Mouse (Mus musculus): Measurements from ENCODE around the gene Fto. TPM values are rescaled to one million over a fixed set of nuclear protein-coding genes. Genes with fewer than 3 reads are reported as not detected.

Fto gene
- polyA plus RNA-seq, 1 experiment from 2014 or later: 94.8 TPM

DNA sequence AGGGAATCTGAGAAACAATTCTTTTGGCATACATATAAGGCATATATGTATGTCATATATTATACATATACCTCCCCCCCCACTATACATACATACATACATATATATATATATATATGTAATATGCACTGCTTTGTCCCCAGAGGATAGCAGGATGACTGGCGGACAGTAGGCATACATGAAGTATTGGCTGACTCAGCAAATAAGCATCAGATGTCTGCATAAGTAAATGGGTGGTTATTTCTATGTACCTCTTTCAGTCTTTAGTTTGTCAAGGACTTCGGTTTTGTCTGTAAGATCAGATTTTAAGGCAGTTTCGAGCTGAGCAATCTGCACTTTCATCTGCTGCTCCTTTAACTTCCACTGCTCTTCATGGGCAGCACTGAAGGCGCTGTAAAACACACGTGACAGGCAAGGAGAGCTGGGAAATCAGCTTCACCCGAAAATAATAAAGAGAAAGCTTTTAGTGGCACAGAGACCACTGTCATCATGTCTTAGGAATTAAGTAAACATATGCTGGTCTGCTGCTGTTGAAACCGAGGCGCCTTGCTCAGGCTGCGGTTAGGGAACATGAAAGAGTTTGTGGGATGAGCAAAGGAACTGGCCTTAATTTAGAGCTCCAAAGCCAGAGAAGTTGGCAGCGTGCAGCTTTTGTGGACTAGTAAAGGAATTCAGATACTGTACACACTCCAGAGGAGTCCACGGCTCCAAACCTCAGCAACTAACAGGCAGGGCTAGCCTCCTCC, 32.7 kb upstream of the Fto start:
- DNase-seq (ENCODE audit: low spot score) (no peak), ATAC-seq (replicated peaks; ENCODE audit: insufficient number of reproducible peaks, low FRiP score, low TSS enrichment, low read depth) (no peak)
- Histone ChIP-seq H3K4me2 (ENCODE audit: low read depth, low read length) (no peak overlapping the region), H3K4me3 (ENCODE audit: low read depth, low read length) (no peak overlapping the region), H3K9ac (replicated peaks; ENCODE audit: low read length) (no peak overlapping the region), H3K4me1 (ENCODE audit: control insufficient read depth, insufficient read depth, low read length) (no peaks in the 10 kb centered on the region), H3K27me3 (ENCODE audit: control insufficient read depth, insufficient read depth, low read length) (no peaks in the 10 kb centered on the region), H3K9me3 (replicated peaks; ENCODE audit: control insufficient read depth, low read length) (peaks cover 3% of the 10 kb centered on the region; the same call in 1 of the 2 replicates), H3K36me3 (replicated peaks; ENCODE audit: control insufficient read depth, insufficient read depth, low read depth, low read length) (no peaks in the 10 kb centered on the region), H3K27ac (replicated peaks; ENCODE audit: low read depth, low read length) (no peak overlapping the region)
- WGBS: 78% methylated on average over 11 of the region's 11 CpGs

- H3K9me3 ChIP-seq (replicated peaks; ENCODE audit: control insufficient read depth, low read length): no peaks in the 10 kb centered on the region
- H3K4me2 ChIP-seq (ENCODE audit: low read depth, low read length): no peak overlapping the region
- no peaks in the 10 kb centered on the region for H3K27me3 ChIP-seq (ENCODE audit: control insufficient read depth, insufficient read depth, low read length)
- H3K27ac ChIP-seq (replicated peaks; ENCODE audit: low read depth, low read length): no peak overlapping the region
- H3K4me1 ChIP-seq (ENCODE audit: control insufficient read depth, insufficient read depth, low read length): no peaks in the 10 kb centered on the region
- 76% methylated on average over 8 of the region's 8 CpGs for WGBS
- H3K9ac ChIP-seq (replicated peaks; ENCODE audit: low read length): no peak overlapping the region
- H3K4me3 ChIP-seq (ENCODE audit: low read depth, low read length): no peak overlapping the region
- ATAC-seq (replicated peaks; ENCODE audit: insufficient number of reproducible peaks, low FRiP score, low TSS enrichment, low read depth) (no peak), DNase-seq (ENCODE audit: low spot score) (no peak)
- H3K36me3 ChIP-seq (replicated peaks; ENCODE audit: control insufficient read depth, insufficient read depth, low read depth, low read length): no peaks in the 10 kb centered on the region
Observed at GRCm38 (mm10) chr8:91281545-91281944, 31.8 kb upstream of the Fto start.

- ATAC-seq (replicated peaks; ENCODE audit: insufficient number of reproducible peaks, low FRiP score, low TSS enrichment, low read depth) (no peak), DNase-seq (ENCODE audit: low spot score) (no peak)
- no peaks in the 10 kb centered on the region for H3K36me3 ChIP-seq (replicated peaks; ENCODE audit: control insufficient read depth, insufficient read depth, low read depth, low read length)
- 71% methylated on average over 5 of the region's 5 CpGs for WGBS
- H3K9me3 ChIP-seq (replicated peaks; ENCODE audit: control insufficient read depth, low read length): no peaks in the 10 kb centered on the region
- H3K27ac ChIP-seq (replicated peaks; ENCODE audit: low read depth, low read length): no peak overlapping the region
- H3K9ac ChIP-seq (replicated peaks; ENCODE audit: low read length): no peak overlapping the region
- no peak overlapping the region for H3K4me3 ChIP-seq (ENCODE audit: low read depth, low read length)
- H3K4me2 ChIP-seq (ENCODE audit: low read depth, low read length): no peak overlapping the region
- H3K27me3 ChIP-seq (ENCODE audit: control insufficient read depth, insufficient read depth, low read length): no peaks in the 10 kb centered on the region
- H3K4me1 ChIP-seq (ENCODE audit: control insufficient read depth, insufficient read depth, low read length): no peaks in the 10 kb centered on the region
Observed at GRCm38 (mm10) chr8:91282655-91283054, 30.7 kb upstream of the Fto start.

GRCm38 (mm10) chr8:91283815-91284214, 29.5 kb upstream of the Fto start:
- no peaks in the 10 kb centered on the region for H3K36me3 ChIP-seq (replicated peaks; ENCODE audit: control insufficient read depth, insufficient read depth, low read depth, low read length)

DNA sequence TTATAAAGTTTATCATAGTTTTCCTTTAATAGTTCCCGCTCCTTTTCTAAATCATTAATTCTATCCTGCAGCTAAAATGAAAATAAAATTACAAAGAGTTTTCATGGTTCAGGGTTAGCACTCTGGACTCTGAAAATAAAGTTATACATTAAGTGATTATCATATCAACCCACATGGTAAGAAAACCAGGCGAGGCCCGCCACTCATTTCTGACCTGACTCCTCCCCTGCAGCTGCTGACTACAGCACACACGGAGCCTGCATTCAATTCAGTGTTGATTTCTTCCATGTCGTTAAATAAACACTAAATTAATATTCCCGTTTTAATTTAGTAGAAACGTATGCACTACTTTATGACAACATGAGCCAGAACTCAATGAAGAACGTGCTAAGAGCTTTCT, 27.1 kb upstream of the Fto start:
- no peaks in the 10 kb centered on the region for H3K4me1 ChIP-seq (ENCODE audit: control insufficient read depth, insufficient read depth, low read length)
- DNase-seq (ENCODE audit: low spot score): no peak
- ATAC-seq (replicated peaks; ENCODE audit: insufficient number of reproducible peaks, low FRiP score, low TSS enrichment, low read depth): no peak
- H3K27ac ChIP-seq (replicated peaks; ENCODE audit: low read depth, low read length): no peak overlapping the region
- no peaks in the 10 kb centered on the region for H3K27me3 ChIP-seq (ENCODE audit: control insufficient read depth, insufficient read depth, low read length)
- H3K9me3 ChIP-seq (replicated peaks; ENCODE audit: control insufficient read depth, low read length): no peaks in the 10 kb centered on the region
- 80% methylated on average over 8 of the region's 8 CpGs for WGBS
- no peaks in the 10 kb centered on the region for H3K36me3 ChIP-seq (replicated peaks; ENCODE audit: control insufficient read depth, insufficient read depth, low read depth, low read length)
- H3K4me3 ChIP-seq (ENCODE audit: low read depth, low read length): no peak overlapping the region
- no peak overlapping the region for H3K9ac ChIP-seq (replicated peaks; ENCODE audit: low read length)
- H3K4me2 ChIP-seq (ENCODE audit: low read depth, low read length): no peak overlapping the region

More at GRCm38 (mm10) chr8:91283815-91284214, 29.5 kb upstream of the Fto start:
- Histone ChIP-seq H3K27ac (replicated peaks; ENCODE audit: low read depth, low read length) (no peak overlapping the region), H3K9ac (replicated peaks; ENCODE audit: low read length) (no peak overlapping the region), H3K4me2 (ENCODE audit: low read depth, low read length) (no peak overlapping the region), H3K4me3 (ENCODE audit: low read depth, low read length) (no peak overlapping the region), H3K9me3 (replicated peaks; ENCODE audit: control insufficient read depth, low read length) (no peaks in the 10 kb centered on the region), H3K27me3 (ENCODE audit: control insufficient read depth, insufficient read depth, low read length) (no peaks in the 10 kb centered on the region), H3K4me1 (ENCODE audit: control insufficient read depth, insufficient read depth, low read length) (no peaks in the 10 kb centered on the region)
- ATAC-seq (replicated peaks; ENCODE audit: insufficient number of reproducible peaks, low FRiP score, low TSS enrichment, low read depth) (no peak), DNase-seq (ENCODE audit: low spot score) (no peak)
- 90% methylated on average over 1 of the region's 1 CpGs for WGBS

GRCm38 (mm10) chr8:91290576-91290975, 22.7 kb upstream of the Fto start:
- H3K9me3 ChIP-seq (replicated peaks; ENCODE audit: control insufficient read depth, low read length): no peaks in the 10 kb centered on the region
- DNase-seq (ENCODE audit: low spot score) (peak; percentile 43), ATAC-seq (replicated peaks; ENCODE audit: insufficient number of reproducible peaks, low FRiP score, low TSS enrichment, low read depth) (no peak)
- H3K9ac ChIP-seq (replicated peaks; ENCODE audit: low read length): no peak overlapping the region
- no peaks in the 10 kb centered on the region for H3K27me3 ChIP-seq (ENCODE audit: control insufficient read depth, insufficient read depth, low read length)
- H3K27ac ChIP-seq (replicated peaks; ENCODE audit: low read depth, low read length): no peak overlapping the region
- H3K4me1 ChIP-seq (ENCODE audit: control insufficient read depth, insufficient read depth, low read length): no peaks in the 10 kb centered on the region
- H3K4me3 ChIP-seq (ENCODE audit: low read depth, low read length): no peak overlapping the region
- H3K36me3 ChIP-seq (replicated peaks; ENCODE audit: control insufficient read depth, insufficient read depth, low read depth, low read length): no peaks in the 10 kb centered on the region
- no peak overlapping the region for H3K4me2 ChIP-seq (ENCODE audit: low read depth, low read length)
- 62% methylated on average over 4 of the region's 4 CpGs for WGBS

GRCm38 (mm10) chr8:91295786-91296185, 17.5 kb upstream of the Fto start:
- no peaks in the 10 kb centered on the region for H3K9me3 ChIP-seq (replicated peaks; ENCODE audit: control insufficient read depth, low read length)
- no peak for ATAC-seq (replicated peaks; ENCODE audit: insufficient number of reproducible peaks, low FRiP score, low TSS enrichment, low read depth)
- H3K27me3 ChIP-seq (ENCODE audit: control insufficient read depth, insufficient read depth, low read length): no peaks in the 10 kb centered on the region
- 61% methylated on average over 5 of the region's 5 CpGs for WGBS
- H3K4me1 ChIP-seq (ENCODE audit: control insufficient read depth, insufficient read depth, low read length): no peaks in the 10 kb centered on the region
- H3K27ac ChIP-seq (replicated peaks; ENCODE audit: low read depth, low read length): no peak overlapping the region
- H3K9ac ChIP-seq (replicated peaks; ENCODE audit: low read length): no peak overlapping the region
- DNase-seq (ENCODE audit: low spot score): peak; percentile 53
- H3K4me3 ChIP-seq (ENCODE audit: low read depth, low read length): no peak overlapping the region
- no peaks in the 10 kb centered on the region for H3K36me3 ChIP-seq (replicated peaks; ENCODE audit: control insufficient read depth, insufficient read depth, low read depth, low read length)
- H3K4me2 ChIP-seq (ENCODE audit: low read depth, low read length): no peak overlapping the region

GRCm38 (mm10) chr8:91298672-91299071, 14.7 kb upstream of the Fto start:
- DNase-seq (ENCODE audit: low spot score) (no peak), ATAC-seq (replicated peaks; ENCODE audit: insufficient number of reproducible peaks, low FRiP score, low TSS enrichment, low read depth) (no peak)
- H3K4me1 ChIP-seq (ENCODE audit: control insufficient read depth, insufficient read depth, low read length): no peaks in the 10 kb centered on the region
- no peaks in the 10 kb centered on the region for H3K27me3 ChIP-seq (ENCODE audit: control insufficient read depth, insufficient read depth, low read length)
- no peak overlapping the region for H3K4me2 ChIP-seq (ENCODE audit: low read depth, low read length)
- H3K36me3 ChIP-seq (replicated peaks; ENCODE audit: control insufficient read depth, insufficient read depth, low read depth, low read length): no peaks in the 10 kb centered on the region
- H3K9ac ChIP-seq (replicated peaks; ENCODE audit: low read length): no peak overlapping the region
- H3K9me3 ChIP-seq (replicated peaks; ENCODE audit: control insufficient read depth, low read length): no peaks in the 10 kb centered on the region
- 86% methylated on average over 2 of the region's 2 CpGs for WGBS
- no peak overlapping the region for H3K4me3 ChIP-seq (ENCODE audit: low read depth, low read length)
- no peak overlapping the region for H3K27ac ChIP-seq (replicated peaks; ENCODE audit: low read depth, low read length)

Measured in embryonic facial prominence, embryonic 11.5 days (tissue).